Mouse (Mus musculus): ENCODE data around the gene Mapt.
A peak's percentile ranks its signal among the peaks of the same experiment; 100 is the strongest.
"Not testable (repeated sequence)": the region's sequence is repeated elsewhere in the genome, so short reads cannot be mapped to it uniquely, and the experiment has no call there.

The Mapt gene

DNA sequence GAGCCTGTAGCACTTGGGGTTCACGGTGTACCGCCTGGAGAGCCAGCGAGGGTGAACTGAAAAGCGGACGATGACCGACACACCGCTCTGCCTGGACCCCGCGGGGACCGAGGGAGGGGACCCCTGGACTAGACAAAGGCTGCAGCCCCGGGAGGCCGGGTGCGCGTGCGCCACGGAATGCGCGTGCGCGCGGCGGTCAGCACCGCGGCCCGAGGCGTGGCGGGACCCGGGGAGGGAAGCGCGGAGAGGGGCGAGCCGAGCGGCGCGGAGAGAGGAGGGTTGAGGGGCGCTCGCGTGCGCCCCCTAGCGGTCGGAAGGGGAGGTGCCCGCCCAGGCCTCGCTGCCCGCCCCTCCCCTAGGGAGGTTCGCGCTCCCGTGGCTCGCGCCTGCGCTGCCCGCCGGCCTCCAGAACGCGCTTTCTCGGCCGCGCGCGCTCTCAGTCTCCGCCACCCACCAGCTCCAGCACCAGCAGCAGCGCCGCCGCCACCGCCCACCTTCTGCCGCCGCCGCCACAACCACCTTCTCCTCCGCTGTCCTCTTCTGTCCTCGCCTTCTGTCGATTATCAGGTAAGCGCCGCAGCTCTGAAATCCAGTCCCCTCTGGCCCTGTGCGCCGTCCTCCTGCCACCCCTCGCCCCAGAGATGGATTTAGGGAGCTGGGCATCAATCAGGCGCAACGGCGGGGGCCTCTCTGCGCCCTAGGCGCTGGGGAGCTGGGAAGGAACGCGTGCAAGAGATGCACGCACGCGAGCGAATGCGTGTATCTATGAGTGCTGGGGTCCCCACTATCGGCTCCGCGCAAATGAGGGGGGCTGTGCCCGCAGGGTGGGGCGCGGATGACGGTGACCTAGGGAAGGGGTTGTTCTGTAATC is at the start of gene Mapt:
Gene Mapt (plus strand): TSS at position 350 of the 871 bp plus-strand sequence.
- DNase-seq = peak; percentile 55 to 62

DNA sequence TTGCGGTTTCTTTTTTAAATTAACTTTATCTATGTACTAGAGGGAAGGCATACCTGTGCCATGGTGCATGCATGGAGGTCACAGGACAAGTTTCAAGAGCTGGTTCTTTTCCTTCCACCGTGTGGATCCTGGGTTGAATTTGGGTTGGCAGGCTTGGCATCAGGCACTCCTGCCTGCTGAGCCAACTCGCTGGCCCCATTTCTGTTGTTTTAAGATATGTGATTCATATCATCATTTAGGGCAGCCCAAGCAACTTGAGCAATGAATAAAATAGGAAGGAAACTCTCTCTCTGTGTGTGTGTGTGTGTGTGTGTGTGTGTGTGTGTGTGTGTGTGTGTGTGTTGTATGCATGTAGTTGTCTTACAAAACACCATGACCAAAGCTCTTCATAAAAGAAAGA is 49.0 kb upstream of the Mapt start:
- no peak for DNase-seq

DNA sequence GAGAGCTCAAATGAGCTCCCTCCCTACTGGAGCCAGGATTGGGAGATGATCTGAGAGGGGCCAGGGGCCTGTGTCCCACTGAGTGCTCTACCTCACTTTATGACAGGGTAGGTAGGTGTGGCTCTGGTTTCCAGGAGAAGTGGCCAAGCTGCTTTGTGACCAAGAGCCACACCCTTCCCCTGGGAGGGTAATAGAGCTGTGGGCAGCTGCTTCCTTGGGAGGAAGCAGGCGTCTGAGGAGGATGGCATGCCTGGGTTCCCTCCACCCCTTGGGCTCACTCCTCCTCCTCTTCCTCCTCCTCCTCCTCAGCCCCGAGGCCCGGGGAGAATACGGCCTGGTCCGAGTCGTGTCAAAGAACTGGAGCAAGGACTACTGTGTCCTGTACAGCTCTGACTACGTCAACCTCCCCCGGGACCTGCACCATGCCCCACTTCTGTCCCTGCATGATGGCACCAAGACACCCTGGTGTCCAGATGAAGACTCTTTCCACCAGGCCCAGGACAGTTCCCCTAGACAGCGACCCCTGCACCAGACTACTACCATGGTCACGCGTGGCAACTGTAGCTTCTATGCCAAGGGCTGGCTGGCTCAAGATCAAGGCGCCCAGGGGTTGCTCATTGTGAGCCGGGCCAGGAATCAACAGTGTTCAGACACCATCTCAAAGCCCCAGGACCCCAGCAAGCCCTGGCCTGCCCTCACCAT is 44.9 kb upstream of the Mapt start, which contains the start of gene Sppl2c:
Gene Sppl2c (plus strand): TSS at position 193 of the 702 bp plus-strand sequence.
- DNase-seq = no peak

DNA sequence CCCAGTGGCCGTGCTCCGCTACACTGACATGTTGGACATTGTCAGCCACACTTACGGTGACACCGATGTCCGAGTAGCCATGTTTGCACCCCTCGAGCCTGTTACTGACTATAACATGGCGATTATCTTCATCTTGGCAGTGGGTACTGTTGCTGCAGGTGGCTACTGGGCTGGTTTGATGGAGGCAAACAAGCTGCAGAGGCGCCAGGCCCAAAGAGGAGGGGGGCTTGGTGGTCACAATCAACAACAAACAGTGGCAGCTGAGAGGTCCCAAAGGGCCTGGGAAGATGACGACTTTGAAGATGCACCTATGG is 44.4 kb upstream of the Mapt start:
- no peak for DNase-seq

DNA sequence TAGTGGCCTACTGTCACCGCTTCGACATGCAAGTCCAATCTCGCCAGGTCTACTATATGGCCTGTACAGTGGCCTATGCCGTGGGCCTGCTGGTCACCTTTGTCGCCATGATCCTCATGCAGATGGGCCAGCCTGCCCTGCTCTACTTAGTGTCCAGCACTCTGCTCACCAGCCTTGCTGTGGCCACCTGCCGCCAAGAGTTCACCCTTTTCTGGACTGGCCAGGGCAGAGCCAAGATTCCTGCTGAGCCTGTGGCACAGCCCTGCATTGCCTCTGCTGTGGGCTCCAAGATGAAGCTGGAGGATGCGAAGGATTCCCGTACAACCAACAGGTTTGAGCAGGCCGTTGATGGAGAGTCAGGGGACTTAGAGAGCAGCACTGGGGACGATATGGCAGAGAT is 43.4 kb upstream of the Mapt start:
- no peak for DNase-seq

DNA sequence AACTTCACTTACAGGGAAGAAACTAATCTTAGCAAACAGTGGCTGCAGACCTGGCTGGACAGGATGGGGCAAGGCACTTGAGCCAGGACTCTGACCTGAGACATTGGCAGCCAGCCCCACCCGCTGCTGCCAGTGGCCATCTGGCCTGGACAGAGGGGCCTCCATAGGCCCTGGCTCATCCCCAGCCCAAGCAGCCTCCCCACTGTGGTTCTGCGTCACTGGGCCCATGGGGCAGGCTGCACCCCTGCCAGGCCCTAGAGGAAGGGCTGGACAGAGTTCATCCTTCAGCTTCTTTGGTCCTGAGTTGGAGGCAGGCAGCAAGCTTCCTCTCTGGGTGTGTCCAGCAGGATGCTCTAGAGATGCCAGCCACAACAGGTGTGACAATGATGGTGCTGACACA is 41.2 kb upstream of the Mapt start:
- DNase-seq = no peak

DNA sequence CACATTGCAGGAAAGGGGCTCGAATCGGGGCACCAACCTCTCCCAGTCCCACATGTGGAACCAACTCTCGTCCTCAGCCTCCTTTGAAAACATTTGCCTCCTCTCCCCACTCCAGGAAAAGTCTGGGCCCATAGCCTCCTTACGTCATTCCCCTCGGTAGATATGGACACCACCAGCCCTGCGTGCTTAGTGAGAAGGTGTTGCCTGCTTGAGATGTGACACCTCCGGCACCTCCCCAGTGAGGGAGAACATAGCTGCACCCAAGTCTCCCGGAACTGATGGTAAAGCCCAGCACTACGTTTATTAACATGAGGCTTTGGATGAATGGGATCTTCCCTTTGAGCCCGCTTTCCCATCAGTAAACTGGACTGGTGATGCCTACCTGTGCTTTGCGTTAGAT is 35.8 kb upstream of the Mapt start:
- no peak for DNase-seq

DNA sequence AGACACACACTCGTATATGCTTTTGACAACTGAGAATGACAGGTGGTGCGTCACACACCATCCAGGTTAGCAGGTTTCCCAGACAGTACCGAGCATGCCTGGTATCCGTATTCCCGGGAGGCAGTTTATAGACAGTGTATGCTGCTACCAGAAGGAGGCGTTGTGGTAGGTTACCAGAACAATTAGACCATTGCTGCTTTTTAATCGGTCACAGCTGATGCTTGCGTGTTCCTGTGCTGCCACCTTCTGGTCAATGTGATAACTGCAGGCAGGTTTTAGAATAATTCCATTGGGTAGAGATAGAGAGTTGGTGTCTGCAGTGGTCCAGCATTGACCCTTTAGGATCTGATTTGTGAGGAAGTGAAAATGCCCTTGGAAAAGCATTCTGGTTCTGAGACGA is 35.4 kb upstream of the Mapt start:
- peak; percentile 13 to 52 for DNase-seq

DNA sequence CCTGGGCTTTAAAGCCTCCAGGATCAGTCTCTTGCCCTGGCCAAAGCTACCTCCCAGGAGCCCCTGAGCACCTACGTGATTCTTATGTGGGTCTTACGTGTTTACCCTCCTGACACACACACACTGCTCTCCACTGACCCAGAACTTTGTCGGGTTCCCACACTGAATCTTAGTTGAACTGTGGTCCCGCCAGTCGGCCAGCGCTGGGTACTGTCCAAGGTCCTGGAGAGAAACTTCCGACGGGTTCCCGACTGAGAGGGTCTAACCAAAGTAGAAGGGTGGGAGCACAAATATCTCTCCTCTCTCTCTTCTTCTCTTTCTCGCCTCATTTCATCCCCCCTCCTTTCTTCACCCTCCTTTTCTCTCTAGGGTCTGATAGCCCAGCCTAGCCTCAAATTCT is 33.3 kb upstream of the Mapt start:
- DNase-seq = no peak

DNA sequence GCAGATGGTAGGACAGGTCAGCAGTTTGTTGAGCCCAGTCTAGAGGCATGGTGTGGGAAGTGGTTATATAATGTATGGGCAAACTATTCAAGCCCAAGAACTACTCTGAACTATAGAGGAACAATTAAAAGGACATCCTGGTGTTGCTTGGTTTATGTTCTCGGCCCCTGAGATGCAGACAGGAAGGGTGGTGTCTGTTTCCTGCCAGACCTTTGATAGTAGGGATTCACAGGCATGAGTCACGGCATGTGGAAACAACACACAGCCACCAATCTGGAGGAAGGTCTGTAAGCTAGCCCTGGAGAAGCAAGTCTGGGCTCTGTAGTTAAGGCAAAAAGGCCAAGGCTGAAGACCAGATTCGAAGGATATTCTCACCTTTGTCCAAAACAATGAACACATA is 27.9 kb upstream of the Mapt start:
- DNase-seq = no peak

DNA sequence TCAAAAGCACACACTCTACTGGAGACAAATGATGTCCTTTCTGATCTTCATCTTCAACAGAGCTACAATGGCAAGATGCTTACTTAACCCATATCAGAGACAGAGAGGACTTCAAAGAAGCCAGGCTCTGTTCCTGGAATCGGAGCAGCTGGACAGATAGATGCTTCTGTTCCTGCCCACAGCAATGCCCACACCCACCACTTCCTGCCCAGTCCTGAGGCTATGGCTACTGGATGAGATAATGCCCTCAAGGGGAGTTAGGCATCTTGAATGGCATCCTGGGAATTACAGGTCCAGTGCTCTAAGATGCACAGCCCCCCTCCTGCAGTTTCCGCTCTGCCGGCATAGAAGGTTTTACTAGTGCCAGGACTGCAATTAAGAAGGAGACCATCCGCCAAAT is 24.6 kb upstream of the Mapt start:
- DNase-seq = no peak

DNA sequence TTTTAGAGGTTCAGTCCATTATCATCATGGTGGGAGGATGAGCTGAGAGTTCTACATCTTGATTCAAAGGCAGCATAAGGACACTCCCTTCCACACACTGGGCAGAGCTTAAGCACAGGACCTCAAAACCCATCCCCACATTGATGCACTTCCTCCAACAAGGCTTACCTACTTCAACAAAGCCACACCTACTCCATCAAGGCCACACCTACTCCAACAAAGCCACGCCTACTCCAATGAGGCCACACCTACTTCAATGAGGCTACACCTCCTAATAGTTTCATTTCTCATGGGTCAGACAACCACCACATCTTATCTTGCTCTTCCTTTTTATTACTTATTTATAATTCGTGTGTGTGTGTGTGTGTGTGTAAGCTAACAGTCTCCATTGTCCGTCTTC is 22.1 kb upstream of the Mapt start:
- DNase-seq = no peak

DNA sequence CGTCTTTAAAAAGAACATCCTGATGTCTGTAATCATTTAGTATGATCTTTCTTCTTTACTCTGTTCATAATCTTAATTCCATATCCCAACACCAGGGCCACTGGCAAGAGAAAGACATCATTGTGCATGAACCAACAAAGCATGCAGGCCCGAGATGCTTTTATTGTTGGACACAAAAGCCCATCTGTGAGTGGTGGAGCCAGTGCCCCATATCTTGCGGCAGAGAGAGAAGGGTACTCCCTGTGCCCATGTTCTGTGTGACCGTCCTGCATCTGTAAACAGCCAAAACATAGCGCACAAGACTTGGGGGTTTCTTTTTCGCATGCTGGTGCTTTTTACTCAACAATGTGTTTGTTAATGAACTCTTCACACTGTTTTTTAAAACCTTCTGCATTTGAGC is 19.9 kb upstream of the Mapt start:
- DNase-seq = no peak

DNA sequence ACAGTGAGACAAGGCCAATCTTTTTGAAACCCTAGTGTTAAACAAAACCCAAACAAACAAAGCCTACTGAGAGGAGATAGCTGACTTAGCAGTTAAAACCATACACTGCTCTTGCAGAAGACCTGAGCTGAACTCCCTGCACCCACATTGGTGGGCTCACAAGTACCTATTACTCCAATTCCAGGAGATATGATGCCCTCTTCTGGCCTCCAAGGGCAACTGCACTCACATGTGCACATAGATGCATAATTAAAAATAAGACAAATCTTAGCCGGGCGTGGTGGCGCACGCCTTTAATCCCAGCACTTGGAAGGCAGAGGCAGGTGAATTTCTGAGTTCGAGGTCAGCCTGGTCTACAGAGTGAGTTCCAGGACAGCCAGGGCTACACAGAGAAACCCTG is 17.1 kb upstream of the Mapt start:
- not testable (repeated sequence) for DNase-seq

DNA sequence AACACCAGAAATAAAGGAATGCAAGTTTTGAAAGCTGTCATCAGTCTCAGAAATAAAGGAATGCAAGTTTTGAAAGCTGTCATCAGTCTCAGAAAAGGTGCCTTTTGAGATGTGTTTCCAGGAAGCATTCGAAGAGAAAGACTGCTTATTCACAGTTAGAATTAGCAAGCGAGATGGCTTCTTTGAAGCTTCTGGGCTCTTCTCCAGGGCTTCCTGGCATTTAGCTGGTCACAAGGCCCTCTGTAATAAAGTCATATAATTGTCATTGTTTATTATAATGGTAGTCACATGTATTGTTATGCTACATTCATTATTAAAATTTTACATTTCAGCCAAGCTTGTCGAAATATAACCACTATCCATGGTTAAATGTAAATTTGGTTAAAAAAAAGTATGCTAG is 13.1 kb upstream of the Mapt start:
- no peak for DNase-seq

DNA sequence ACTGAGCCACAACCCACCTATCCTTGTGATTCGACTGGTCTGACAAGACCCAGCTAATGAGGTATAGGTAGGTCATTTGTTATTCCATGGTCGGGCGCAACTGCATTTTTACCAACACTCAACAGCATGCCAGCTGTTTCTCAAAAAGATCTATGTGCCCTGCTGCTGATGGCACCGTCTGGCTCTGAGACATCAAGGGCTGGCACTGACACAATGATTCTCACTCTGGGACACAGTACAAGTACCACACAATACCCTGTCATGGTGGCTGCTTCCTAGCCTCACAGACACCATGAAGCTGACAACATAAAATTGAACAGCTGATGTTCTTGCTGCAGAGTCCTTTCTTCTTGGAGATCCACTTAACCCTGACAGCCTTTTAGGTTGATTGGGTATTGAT is 10.9 kb upstream of the Mapt start:
- no peak for DNase-seq

DNA sequence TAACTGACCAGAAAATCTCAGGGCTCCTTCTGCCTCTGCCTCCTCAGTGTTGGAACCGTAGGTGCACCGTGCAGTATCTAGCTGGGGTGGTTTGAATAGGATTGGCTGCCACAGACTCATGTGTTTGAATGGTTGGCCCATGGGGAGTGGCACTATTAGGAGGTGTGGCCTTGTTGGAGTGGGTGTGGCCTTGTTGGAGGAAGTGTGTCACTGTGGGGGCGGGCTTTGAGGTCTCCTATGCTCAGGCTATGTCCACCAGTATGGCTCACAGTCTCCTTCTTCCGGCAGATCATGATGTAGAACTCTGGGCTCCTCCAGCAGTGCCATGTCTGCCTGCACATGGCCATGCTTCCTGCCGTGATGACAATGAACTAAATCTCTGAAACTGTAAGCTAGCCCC is 9.4 kb upstream of the Mapt start:
- DNase-seq = no peak

DNA sequence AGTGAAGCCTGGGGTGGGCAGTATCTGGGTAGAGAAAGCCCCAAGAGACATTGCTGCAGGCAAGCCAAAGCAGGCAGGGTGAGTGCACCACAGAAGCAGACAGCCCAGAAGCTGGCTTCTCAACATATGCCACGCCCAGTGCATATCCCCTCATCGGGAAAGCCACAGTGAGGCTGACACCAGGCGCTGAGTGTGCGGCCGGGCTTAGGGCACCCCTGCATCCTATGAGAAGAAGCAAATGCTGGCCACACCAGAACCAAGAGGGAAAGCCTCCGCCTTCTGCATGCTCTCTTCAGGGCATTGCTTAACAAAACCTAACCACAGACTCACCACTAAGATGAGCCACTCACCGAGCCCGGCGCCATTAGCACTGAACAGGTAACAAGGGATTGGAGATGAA is 7.9 kb upstream of the Mapt start:
- DNase-seq = no peak

DNA sequence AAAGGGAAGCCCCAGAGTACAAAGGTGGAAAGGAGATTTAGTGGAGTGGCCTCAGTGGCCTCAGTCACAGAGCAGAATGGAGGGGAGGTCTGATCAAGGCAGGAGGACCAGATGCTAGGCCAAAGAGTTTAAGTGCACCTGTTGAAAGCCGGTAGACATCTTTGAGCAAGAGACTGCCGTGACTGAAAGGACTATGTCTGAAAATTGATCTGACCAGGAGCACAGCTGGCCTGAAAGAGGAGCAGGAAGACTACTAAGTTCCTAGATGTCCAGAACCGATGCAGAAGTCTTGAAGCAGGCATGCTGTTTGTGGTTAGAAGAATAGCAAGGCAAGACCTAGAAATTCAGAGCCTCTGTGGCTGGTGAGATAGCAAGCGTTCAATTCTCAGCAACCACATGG is 1.8 kb upstream of the Mapt start:
- no peak for DNase-seq

DNA sequence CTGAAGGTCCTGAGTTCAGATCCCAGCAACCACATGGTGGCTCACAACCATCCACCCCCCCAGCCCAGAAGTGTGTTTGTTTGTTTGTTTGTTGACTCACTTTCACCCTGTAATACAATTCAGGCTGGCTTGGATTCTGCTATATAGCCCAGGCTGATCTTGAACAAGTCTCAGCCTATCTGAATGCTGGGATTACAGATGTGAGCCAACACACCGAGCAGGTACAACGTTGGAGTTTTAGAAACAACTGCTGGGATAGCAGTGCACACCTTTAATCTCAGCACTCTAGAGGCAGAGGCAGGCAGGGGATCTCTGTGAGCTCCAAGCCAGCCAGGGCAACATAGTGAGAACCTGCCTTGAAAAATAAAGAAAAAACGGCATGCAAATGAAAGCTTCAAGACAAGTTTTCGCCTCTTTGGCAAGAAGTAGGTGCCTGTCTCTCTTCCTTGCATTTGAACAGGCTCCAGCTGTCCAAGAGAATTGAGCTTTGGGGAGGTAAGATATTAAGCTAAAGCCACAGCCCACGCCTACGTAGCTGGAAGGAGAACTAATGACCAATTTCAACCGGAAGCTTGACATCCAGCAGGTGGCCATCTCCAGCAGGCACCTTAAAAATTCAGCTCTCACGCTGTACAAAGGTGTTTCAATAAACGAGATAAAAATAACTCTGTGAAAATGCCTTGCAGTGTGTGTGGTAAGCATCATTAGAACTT is 968 bp upstream of the Mapt start:
- no peak for DNase-seq

DNA sequence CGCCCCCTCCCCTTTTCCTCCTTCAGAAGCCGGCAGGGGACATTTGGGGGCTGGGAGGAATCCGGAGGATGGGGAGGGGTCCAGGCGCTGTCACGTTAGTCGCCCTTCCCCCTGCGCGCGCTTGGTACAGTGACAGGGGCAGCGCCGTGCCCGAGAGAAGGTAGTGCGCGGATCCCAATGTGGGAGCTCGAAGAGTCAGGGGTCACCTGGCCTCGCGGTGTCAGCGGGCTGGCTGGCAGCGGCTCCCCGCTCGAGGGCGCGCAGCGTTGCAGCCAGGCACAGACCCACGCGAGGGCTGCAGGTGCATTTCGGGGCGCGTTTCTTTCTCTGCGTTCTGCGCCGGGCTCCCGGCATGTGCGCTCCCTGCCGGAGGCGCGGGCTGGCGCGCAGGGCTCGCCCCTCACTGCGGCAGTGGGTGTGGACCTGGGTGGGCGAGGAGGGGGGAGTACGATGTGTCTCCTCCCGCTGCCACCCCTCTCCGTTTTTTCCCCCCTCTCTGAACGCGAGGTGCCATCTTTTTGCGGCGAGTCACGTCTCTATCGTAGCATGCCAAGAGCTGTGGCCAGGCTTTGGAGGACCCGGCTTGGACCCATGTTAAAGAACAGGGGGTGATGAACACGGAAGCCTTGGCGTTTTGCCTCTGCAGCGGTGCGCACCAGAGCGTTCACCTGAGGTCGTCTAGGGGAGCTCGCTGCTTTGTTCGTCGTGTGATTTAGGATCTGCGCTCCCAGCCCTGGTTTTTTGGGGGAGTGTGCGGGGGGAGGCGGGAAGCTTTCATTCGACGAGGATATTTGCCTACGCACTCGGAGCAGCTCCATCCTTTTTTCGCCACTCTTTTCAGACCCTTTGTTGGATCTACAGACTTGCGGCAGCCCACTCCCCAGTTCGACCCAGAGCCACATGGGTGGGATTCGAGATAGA is 1.2 kb downstream of the Mapt start:
- DNase-seq = peak; percentile 8 to 26

DNA sequence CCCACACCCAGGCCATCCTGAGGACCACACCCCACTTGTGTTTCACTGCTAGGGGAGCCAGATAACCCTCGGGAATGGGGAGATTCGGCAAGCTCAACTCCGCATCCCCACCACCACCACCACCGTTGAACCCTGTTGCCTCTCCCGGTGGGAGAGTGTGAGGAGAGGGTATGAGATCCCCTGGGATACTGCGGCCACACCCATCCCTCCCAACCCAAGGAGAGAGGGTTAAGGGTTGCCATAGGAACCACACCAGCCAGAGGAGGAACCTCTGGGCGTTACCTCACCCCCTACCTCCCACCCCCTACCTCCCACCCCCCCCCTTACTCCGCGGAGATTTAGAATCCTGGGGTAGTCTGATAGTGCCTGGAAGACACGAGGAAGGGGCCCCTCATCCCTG is 1.9 kb downstream of the Mapt start:
- no peak for DNase-seq

Data from thymus, postnatal 36 days (tissue).